Mouse (Mus musculus): ENCODE measurements around the gene Mgrn1. TPM values are rescaled to one million over a fixed set of nuclear protein-coding genes. Genes with fewer than 3 reads are reported as not detected.

The Mgrn1 gene
- polyA plus RNA-seq, 1 experiment, result 0.29 TPM

- Histone ChIP-seq H3K4me3 (replicated peaks) (no peak overlapping the region), H3K9me3 (ENCODE audit: control insufficient read depth, low read length) (peaks cover 5% of the 10 kb centered on the region; the same call in 1 of the 2 replicates), H3K4me1 (ENCODE audit: control insufficient read depth) (no peaks in the 10 kb centered on the region; the same call in 1 of the 2 replicates), H3K36me3 (ENCODE audit: control insufficient read depth) (peaks cover 69% of the 10 kb centered on the region), H3K27me3 (ENCODE audit: control insufficient read depth) (no peaks in the 10 kb centered on the region)
- TF ChIP-seq GATA1 (IDR thresholded peaks at IDR 0.05; ENCODE audit: low read length) (no peak), TAL1 (IDR thresholded peaks at IDR 0.05; ENCODE audit: low read length) (no peak)
Measured at GRCm38 (mm10) chr16:4932429-4932828, 46.4 kb downstream of the Mgrn1 start.

GRCm38 (mm10) chr16:4935430-4935829, 49.4 kb downstream of the Mgrn1 start:
- peaks cover 68% of the 10 kb centered on the region for H3K36me3 ChIP-seq (ENCODE audit: control insufficient read depth)
- H3K27me3 ChIP-seq (ENCODE audit: control insufficient read depth), result no peaks in the 10 kb centered on the region
- H3K9me3 ChIP-seq (ENCODE audit: control insufficient read depth, low read length), result peaks cover 5% of the 10 kb centered on the region; the same call in 1 of the 2 replicates
- H3K4me1 ChIP-seq (ENCODE audit: control insufficient read depth), result peaks cover 19% of the 10 kb centered on the region
- TF ChIP-seq TAL1 (IDR thresholded peaks at IDR 0.05; ENCODE audit: low read length) (no peak), GATA1 (IDR thresholded peaks at IDR 0.05; ENCODE audit: low read length) (no peak)
- H3K4me3 ChIP-seq (replicated peaks), result no peak overlapping the region

- TF ChIP-seq TAL1 (IDR thresholded peaks at IDR 0.05; ENCODE audit: low read length) (no peak), GATA1 (IDR thresholded peaks at IDR 0.05; ENCODE audit: low read length) (no peak)
- peaks cover 5% of the 10 kb centered on the region; the same call in 1 of the 2 replicates for H3K9me3 ChIP-seq (ENCODE audit: control insufficient read depth, low read length)
- H3K4me1 ChIP-seq (ENCODE audit: control insufficient read depth), result peaks cover 19% of the 10 kb centered on the region
- no peaks in the 10 kb centered on the region for H3K27me3 ChIP-seq (ENCODE audit: control insufficient read depth)
- H3K36me3 ChIP-seq (ENCODE audit: control insufficient read depth), result peaks cover 68% of the 10 kb centered on the region
- H3K4me3 ChIP-seq (replicated peaks), result no peak overlapping the region
Measured at GRCm38 (mm10) chr16:4935931-4936703, 50.1 kb downstream of the Mgrn1 start.

GRCm38 (mm10) chr16:4937351-4938190, 51.5 kb downstream of the Mgrn1 start:
- Histone ChIP-seq H3K9me3 (ENCODE audit: control insufficient read depth, low read length) (peaks cover 5% of the 10 kb centered on the region; the same call in 1 of the 2 replicates), H3K4me3 (replicated peaks) (no peak overlapping the region)

GRCm38 (mm10) chr16:4938461-4938860, 52.4 kb downstream of the Mgrn1 start, which contains the start of gene Nudt16l1:
Gene Nudt16l1 (plus strand): TSS chr16:4938761.
- Histone ChIP-seq H3K9me3 (ENCODE audit: control insufficient read depth, low read length) (peaks cover 5% of the 10 kb centered on the region; the same call in 1 of the 2 replicates), H3K27me3 (ENCODE audit: control insufficient read depth) (no peaks in the 10 kb centered on the region), H3K4me1 (ENCODE audit: control insufficient read depth) (peaks cover 19% of the 10 kb centered on the region), H3K4me3 (replicated peaks) (peak within 1 kb of the TSS; percentile 80), H3K36me3 (ENCODE audit: control insufficient read depth) (peaks cover 73% of the 10 kb centered on the region)
- TF ChIP-seq TAL1 (IDR thresholded peaks at IDR 0.05; ENCODE audit: low read length) (no peak), GATA1 (IDR thresholded peaks at IDR 0.05; ENCODE audit: low read length) (no peak)

More at GRCm38 (mm10) chr16:4937351-4938190, 51.5 kb downstream of the Mgrn1 start:
- Histone ChIP-seq H3K4me1 (ENCODE audit: control insufficient read depth) (peaks cover 19% of the 10 kb centered on the region), H3K36me3 (ENCODE audit: control insufficient read depth) (peaks cover 68% of the 10 kb centered on the region), H3K27me3 (ENCODE audit: control insufficient read depth) (no peaks in the 10 kb centered on the region)
- TF ChIP-seq TAL1 (IDR thresholded peaks at IDR 0.05; ENCODE audit: low read length), result no peak
- no peak for TF ChIP-seq GATA1 (IDR thresholded peaks at IDR 0.05; ENCODE audit: low read length)

GRCm38 (mm10) chr16:4938989-4939388, 52.9 kb downstream of the Mgrn1 start:
- peaks cover 5% of the 10 kb centered on the region; the same call in 1 of the 2 replicates for H3K9me3 ChIP-seq (ENCODE audit: control insufficient read depth, low read length)
- TF ChIP-seq TAL1 (IDR thresholded peaks at IDR 0.05; ENCODE audit: low read length), result no peak
- no peak for TF ChIP-seq GATA1 (IDR thresholded peaks at IDR 0.05; ENCODE audit: low read length)
- peaks cover 75% of the 10 kb centered on the region for H3K36me3 ChIP-seq (ENCODE audit: control insufficient read depth)
- peaks cover 19% of the 10 kb centered on the region for H3K4me1 ChIP-seq (ENCODE audit: control insufficient read depth)
- H3K4me3 ChIP-seq (replicated peaks), result peak overlapping the region; percentile 80
- H3K27me3 ChIP-seq (ENCODE audit: control insufficient read depth), result no peaks in the 10 kb centered on the region

- H3K9me3 ChIP-seq (ENCODE audit: control insufficient read depth, low read length), result peaks cover 5% of the 10 kb centered on the region; the same call in 1 of the 2 replicates
- no peaks in the 10 kb centered on the region for H3K27me3 ChIP-seq (ENCODE audit: control insufficient read depth)
- TF ChIP-seq GATA1 (IDR thresholded peaks at IDR 0.05; ENCODE audit: low read length) (no peak), TAL1 (IDR thresholded peaks at IDR 0.05; ENCODE audit: low read length) (no peak)
- H3K4me3 ChIP-seq (replicated peaks), result peak overlapping the region; percentile 80
- H3K4me1 ChIP-seq (ENCODE audit: control insufficient read depth), result peaks cover 19% of the 10 kb centered on the region
- peaks cover 75% of the 10 kb centered on the region for H3K36me3 ChIP-seq (ENCODE audit: control insufficient read depth)
Measured at GRCm38 (mm10) chr16:4939412-4939811, 53.4 kb downstream of the Mgrn1 start.

GRCm38 (mm10) chr16:4940311-4940850, 54.3 kb downstream of the Mgrn1 start:
- Histone ChIP-seq H3K27me3 (ENCODE audit: control insufficient read depth) (no peaks in the 10 kb centered on the region), H3K4me1 (ENCODE audit: control insufficient read depth) (peaks cover 19% of the 10 kb centered on the region), H3K36me3 (ENCODE audit: control insufficient read depth) (peaks cover 72% of the 10 kb centered on the region), H3K9me3 (ENCODE audit: control insufficient read depth, low read length) (peaks cover 3% of the 10 kb centered on the region; the same call in 1 of the 2 replicates), H3K4me3 (replicated peaks) (no peak overlapping the region)
- TF ChIP-seq TAL1 (IDR thresholded peaks at IDR 0.05; ENCODE audit: low read length) (no peak), GATA1 (IDR thresholded peaks at IDR 0.05; ENCODE audit: low read length) (no peak)

All from erythroblast, embryonic 14.5 days (primary cell).